Mouse (Mus musculus): Measurements from ENCODE around the gene Slc35a3.

The Slc35a3 gene

DNA sequence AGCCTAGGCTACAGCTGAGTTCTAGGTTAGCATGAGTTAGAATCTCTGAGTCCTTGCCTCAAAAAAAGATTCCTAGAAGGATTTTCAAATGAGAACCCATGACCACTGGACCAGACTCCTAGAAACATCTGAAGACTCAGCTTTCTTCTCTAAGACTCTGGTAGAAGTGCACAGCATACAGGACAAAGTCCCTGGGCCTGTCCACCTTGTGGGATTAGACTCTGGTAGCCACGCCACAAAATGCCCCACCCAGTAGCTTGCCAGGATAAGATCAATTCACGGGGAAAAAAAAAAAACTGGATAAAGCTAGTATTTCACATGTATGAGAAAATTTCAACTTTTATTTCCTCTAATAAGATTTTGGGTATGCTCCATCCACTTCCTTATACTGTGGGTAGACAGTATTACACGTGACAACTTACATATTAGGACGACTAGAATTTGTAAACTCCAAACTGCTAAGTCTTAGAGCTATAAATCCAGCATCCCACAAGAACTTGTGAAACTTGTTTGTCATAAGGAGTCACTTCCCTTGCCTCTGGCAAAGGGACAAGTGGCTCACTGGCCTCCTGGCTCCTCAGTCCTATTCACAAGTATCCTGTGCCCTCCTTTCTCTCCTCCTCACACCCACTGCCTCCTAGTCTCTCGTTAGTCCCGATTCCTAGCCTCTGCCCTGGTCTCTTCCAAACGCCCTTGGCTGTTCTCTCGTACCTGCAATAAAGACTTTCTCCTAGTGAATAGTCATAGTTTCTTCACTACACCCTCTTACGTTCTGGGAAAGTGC is 74.7 kb downstream of the Slc35a3 start:
- DNase-seq: no peak

DNA sequence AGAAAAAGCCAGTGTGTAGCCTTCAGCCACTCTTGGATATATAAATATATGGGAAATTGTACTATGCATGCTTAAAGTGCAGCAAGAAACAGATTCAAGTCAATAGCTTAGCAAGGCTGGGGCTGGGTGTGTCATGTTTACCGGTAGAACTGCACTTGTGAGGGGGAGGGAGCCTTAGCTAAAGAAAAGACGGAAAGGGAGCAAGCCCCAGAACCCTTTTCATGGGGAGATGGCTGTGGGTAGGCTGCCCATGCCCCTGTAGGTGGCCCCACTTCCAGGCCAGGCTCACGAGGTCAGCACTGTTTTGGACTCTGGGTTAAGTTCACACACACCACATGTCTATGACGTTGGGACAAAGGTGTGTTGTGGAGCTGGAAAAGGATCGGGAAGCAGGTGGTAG is 76.8 kb downstream of the Slc35a3 start:
- no peak for DNase-seq

- no peak for DNase-seq
These were observed 77.8 kb downstream of the Slc35a3 start for GRCm38 (mm10) chr3:116634853-116635252.

- DNase-seq: no peak
These were observed 78.5 kb downstream of the Slc35a3 start for GRCm38 (mm10) chr3:116634091-116634490.

- no peak for DNase-seq
These were observed 79.7 kb downstream of the Slc35a3 start for GRCm38 (mm10) chr3:116632971-116633370.

GRCm38 (mm10) chr3:116631459-116631858 is 81.2 kb downstream of the Slc35a3 start:
- no peak for DNase-seq

DNA sequence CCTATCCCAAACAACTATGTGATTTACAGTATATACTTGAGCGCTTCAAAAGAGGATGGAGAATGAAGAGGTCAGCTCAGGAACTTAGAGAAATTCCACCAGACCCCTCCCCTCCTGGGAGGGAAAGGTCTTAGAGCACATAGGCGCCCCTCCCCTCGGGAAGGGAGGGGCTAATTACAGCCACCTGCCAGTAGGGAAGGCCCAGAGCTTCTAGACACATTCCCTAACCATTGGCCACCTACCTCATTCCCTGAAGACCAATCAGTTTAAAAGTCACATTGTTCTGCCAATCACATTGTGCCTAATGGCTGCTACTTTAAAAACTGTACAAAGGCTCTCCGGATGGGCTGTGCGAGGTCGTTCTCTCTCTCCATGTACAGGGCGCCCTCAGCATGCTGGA is 90.0 kb downstream of the Slc35a3 start:
- DNase-seq: no peak

- no peak for DNase-seq
These were observed 91.8 kb downstream of the Slc35a3 start for GRCm38 (mm10) chr3:116620636-116621370.
